Mouse (Mus musculus) urinary bladder, postnatal 4 days (tissue): ENCODE measurements around the gene Hcn1.

Experiments used
- DNase-seq, 2 experiments: peaks; one replicate each; pipeline ENCODE4 v3.0.0; 2021 to 2022; ENCODE audit warnings: low spot score in 2 of 2

Hcn1 gene

GRCm38 (mm10) chr13:117705573-117705972, 103.5 kb downstream of the Hcn1 start:
- DNase-seq = no peak

GRCm38 (mm10) chr13:117705997-117706396, 103.9 kb downstream of the Hcn1 start:
- no peak for DNase-seq

- no peak for DNase-seq
Observed at GRCm38 (mm10) chr13:117706496-117706895, 104.4 kb downstream of the Hcn1 start.

DNA sequence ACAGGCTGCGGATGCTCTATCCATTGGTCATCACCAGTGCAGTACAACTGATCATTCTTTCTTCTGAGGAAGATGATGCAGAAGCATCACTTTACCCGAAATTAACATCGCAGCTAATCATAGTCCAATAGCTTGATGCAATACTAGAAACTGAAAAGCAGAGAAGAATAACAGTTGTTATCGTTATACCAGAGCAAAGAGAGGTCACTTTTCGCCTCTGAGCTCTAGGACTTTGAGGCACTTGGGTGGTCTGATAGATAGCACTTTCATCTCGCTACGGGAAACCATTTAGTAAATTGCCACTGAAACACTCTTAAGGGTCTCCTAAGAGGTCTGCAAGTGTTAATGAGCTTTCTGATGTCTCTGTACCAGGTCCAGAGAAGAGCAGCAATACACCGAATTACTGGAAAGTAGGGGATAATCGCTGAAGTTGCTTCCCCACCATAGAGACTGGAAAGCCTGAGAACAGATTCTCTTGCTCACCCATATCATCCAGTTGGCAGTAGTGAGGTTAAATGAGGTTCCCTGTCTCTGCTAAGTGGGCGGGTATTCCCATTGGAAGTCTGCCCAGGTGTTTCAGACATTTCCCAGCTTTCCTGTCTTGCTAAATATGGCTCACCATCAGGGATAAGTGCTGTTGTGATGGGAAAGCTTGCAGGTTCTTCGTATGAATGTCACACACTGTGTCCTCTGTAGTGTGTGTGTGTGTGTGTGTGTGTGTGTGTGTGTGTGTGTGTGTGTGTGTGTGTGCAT, 105.0 kb downstream of the Hcn1 start:
- DNase-seq = peak; percentile 36 to 62

DNA sequence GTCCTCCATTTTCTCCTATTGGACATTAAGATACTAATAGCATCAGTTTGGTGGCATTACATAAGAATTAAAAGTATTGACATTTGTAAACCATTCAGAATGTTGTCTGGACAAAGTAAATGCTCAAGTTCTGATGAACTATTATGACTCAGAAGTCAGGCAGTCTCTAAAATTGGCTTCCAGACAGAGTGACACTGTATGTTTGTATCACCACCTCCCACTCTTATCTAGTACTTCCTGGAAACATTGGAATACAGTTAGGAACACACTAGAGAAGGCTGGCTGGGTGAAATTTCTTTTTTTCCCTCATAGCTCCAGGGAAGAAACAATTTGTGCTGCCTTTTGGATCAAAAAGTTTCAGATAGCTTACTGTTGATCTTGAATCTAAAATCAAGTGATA, 108.7 kb downstream of the Hcn1 start:
- DNase-seq = no peak

DNA sequence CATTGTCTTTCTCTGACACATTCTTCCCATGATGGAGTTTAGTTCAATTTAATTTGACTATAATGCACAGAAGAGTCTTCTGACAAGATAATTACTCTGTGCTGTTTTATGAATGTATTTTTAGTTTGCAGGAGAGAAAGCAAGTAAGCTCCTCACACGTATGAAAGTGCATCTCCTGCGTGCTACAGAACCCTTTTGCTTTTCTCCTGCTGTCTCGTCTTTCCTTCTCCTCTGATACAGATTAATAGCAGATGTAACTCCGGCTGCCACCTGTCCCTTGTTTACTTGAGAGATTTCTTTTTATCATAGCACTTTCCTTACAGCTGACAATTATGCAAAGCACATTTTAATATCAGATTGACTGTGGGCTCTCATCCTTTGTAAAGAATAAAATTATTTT, 120.0 kb downstream of the Hcn1 start:
- DNase-seq = no peak

- DNase-seq = no peak
Observed at GRCm38 (mm10) chr13:117724083-117724482, 122.0 kb downstream of the Hcn1 start.

DNA sequence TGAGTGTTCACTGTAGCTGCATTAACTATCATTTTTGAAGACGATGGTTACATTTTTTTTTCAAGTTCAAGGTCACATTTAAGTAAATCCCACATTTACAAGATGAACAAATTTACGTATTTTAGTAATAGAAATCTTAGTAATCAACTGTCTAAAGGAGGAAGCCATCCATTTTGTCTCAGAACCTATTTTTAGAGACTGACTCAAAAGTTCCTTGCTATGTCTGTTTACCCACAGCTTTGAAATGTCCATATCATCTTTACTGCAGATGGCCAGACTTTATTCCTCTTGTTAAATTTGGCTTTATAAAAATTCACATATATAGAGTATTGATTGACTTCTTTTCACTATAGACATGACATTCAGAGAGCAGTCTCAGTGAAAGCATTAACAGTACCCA, 126.3 kb downstream of the Hcn1 start:
- no peak for DNase-seq

- DNase-seq = no peak
Observed at GRCm38 (mm10) chr13:117732738-117733137, 130.6 kb downstream of the Hcn1 start.

DNA sequence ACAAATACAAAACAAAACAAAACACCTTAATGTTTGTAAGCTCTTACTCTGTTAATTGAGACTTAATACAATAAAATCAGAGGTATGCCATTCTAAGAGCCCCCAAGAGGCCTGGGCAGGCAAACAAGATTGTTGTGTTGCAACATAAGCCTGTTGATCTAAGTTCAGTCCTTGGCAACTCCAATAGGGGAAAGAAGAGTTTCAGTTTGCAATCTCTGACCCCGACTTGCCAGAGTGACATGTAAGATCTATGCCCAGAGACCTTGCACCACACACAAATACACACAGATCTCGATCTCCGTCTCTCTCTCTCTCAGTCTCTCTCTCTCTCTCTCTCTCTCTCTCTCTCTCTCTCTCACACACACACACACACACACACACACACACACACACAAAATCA, 142.3 kb downstream of the Hcn1 start:
- no peak for DNase-seq

DNA sequence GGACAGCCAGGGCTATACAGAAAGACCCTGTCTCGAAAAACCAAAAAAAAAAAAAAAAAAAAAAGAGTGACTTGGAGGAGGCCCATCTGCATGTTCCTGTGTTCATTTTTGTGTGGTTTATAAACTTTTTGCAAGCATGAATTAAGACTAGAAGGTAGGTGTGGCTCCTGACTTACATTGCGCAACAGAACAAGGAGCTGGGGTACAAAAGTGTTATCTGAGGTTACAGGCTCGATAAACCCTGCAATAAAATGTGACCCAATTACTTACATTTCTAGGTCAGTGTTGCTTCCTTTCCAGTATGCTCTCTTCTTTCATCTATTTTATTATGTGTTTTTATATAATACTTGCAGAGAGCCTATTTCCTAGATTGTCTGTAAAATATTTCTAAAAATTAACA, 143.1 kb downstream of the Hcn1 start:
- no peak for DNase-seq

GRCm38 (mm10) chr13:117765487-117765886, 163.4 kb downstream of the Hcn1 start:
- DNase-seq = no peak

- no peak for DNase-seq
Observed at GRCm38 (mm10) chr13:117785376-117785775, 183.3 kb downstream of the Hcn1 start.

DNA sequence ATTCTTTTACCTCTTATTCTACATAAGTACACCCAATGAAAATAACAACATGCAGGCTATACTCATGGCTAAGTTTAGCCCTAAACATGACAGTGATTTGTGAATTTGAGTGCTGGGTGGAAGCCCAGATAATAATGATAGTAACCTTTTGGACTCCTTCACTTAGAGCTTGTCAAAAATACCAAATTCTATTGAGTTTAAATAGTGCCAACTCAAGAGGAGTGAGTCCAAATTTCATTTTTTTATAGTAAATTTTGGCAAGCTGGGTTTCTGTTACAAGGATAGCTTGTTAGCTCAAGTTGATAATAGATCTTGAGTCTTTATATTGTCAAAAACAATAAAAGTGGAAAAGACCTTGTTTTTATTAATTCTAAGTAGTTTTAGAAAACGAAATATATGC, 190.7 kb downstream of the Hcn1 start:
- DNase-seq = no peak

GRCm38 (mm10) chr13:117801061-117801460, 198.9 kb downstream of the Hcn1 start:
- DNase-seq = no peak

DNA sequence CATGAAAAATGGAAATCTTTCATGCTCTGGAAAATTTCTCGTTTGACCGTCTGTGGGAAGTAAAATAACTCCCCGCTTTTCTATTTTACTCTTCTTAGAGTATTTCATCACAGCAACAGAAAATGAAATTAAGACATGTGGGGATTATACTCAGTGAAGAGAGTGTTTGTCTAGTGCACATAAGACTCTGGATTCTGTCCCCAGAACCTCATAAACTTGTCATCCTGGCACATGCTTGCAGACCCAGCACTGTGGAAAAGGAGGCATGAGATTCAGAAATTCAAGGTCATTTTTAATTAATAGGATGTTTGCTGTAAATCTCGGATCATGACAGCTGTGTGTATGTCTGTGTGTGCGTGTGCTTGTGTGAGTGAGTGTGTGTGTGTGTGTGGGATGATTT, 225.5 kb downstream of the Hcn1 start:
- DNase-seq = no peak

DNA sequence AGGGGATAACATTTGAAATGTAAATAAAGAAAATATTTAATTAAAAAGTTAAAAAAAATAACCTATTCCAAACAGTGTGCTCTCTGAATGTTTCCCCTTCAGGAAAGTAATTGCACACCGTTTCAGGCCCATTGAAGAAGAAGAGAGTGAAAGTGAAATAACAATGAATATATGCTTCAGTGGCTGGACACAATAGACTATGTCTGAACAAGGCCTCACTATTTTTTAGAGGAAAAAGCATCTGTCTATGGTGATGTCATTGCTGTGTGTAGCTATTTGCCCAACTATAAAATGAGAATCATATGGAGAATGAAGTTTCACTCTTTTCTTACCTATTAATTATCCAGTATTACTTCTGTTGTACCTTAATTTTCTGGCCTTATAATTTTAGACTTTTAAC, 234.5 kb downstream of the Hcn1 start:
- no peak for DNase-seq

- no peak for DNase-seq
Observed at GRCm38 (mm10) chr13:117838264-117838663, 236.1 kb downstream of the Hcn1 start.

GRCm38 (mm10) chr13:117842366-117842765, 240.2 kb downstream of the Hcn1 start:
- DNase-seq = no peak

DNA sequence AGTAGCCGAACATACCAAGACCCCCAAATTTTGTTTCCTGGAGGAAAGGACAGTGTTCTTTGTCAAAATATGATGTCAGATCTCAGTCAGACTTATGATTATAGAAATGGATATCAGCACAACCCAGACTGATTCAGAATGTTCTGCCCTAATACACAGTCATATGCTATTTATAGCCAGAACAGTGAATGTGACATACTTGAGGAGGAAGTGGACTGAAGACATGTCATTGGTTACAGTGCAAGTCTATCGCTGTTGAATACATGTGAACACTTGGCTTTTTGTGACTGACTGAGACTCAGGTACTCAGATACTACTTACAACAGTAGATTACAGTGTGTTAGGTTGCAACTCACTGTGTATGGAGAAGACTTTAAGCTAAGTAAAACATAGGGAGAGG, 245.2 kb downstream of the Hcn1 start:
- no peak for DNase-seq

GRCm38 (mm10) chr13:117848757-117849156, 246.6 kb downstream of the Hcn1 start:
- DNase-seq = no peak

GRCm38 (mm10) chr13:117851954-117852710, 250.0 kb downstream of the Hcn1 start:
- no peak for DNase-seq

DNA sequence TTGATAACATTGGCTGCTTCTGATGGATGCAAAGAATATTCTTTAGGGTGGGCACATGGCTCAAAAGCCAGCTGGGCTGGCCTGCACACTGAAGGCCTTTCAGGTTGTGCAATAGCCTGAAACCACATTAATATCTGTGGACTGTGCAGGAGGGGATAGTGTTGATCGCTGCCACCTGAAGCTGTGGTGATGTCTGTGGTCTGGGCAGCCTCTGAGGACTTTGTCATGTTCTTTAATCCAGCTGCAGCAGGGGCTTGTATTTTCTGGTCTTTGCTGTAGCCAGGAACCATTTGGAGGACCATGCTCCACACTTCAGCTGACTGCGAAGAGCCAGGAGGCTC, 250.6 kb downstream of the Hcn1 start:
- no peak for DNase-seq
